Comparison of ENCODE assay signal across 22 mouse cellular contexts in the genomic region with DNA sequence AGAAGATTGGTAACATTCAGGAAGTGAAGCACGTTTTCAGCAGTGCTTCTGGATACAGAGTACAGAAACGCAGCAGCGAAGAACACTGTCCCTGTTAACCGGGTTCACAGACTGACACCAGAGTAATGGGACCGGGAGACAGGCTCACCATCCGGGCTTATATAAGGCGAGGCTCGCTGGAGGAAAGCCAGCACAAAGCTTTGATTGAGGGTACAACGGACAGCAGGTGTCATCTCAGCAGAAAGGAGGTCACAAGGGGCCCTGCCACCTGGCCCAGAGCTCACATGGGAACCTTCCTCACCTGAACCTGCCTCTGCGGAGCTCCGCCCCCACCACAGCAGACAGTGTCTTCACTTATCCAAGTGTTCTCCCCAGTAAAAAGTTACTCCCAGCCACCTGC.
DNase-seq lines count a peak whose midpoint lies in the region; ATAC-seq and TF ChIP-seq lines count a peak whose summit lies in the region.
"Had no signal": no experiment of that assay in that cellular context is flagged by ENCODE, and none has a peak within 500 bp of the region (broad histone marks: within the 10 kb centered on the region; RNA-seq: fewer than 3 reads in every experiment).

No protein-coding gene starts in this region.

- H3K9me3 ChIP-seq in lung, embryonic 16.5 days (ENCODE audit: control insufficient read depth, low read length) = no peaks in the 10 kb centered on the region
- no peaks in the 10 kb centered on the region for H3K9me3 ChIP-seq in midbrain, embryonic 10.5 days (replicated peaks)
- H3K9me3 ChIP-seq: embryonic facial prominence, embryonic 13.5 days; forebrain, embryonic 12.5 days; liver, embryonic 13.5 days; midbrain, embryonic 13.5 days had no signal

- H3K4me3 ChIP-seq in lung, embryonic 16.5 days (ENCODE audit: low read length) = no peak overlapping the region
- H3K4me3 ChIP-seq in thymus, adult 2 months (ENCODE audit: control insufficient read depth, insufficient read depth, low read length) = no peak overlapping the region
- H3K4me3 ChIP-seq in midbrain, embryonic 10.5 days = no peak overlapping the region
- H3K4me3 ChIP-seq: embryonic facial prominence, embryonic 13.5 days; erythroblast, embryonic 14.5 days; forebrain, embryonic 12.5 days; left cerebral cortex, adult 2 months; liver, embryonic 13.5 days; midbrain, embryonic 13.5 days had no signal

- WGBS in lung, embryonic 16.5 days = 79% methylated on average over 11 of the region's 11 CpGs
- 87% methylated on average over 11 of the region's 11 CpGs for WGBS in thymus, adult 2 months
- 90% methylated on average over 11 of the region's 11 CpGs for WGBS in midbrain, embryonic 10.5 days

- peaks cover 17% of the 10 kb centered on the region for H3K36me3 ChIP-seq in lung, embryonic 16.5 days (ENCODE audit: control insufficient read depth, insufficient read depth, low read length)
- H3K36me3 ChIP-seq in thymus, adult 2 months (ENCODE audit: control insufficient read depth, insufficient read depth, low read length) = peaks cover 27% of the 10 kb centered on the region
- H3K36me3 ChIP-seq in midbrain, embryonic 10.5 days = peaks cover 54% of the 10 kb centered on the region

- H3K27ac ChIP-seq in lung, embryonic 16.5 days (ENCODE audit: low read length) = no peak overlapping the region
- no peak overlapping the region for H3K27ac ChIP-seq in thymus, adult 2 months (ENCODE audit: control insufficient read depth, insufficient read depth, low read length)
- H3K27ac ChIP-seq in midbrain, embryonic 10.5 days (replicated peaks) = no peak overlapping the region
- H3K27ac ChIP-seq: embryonic facial prominence, embryonic 13.5 days; forebrain, embryonic 12.5 days; hindbrain, postnatal 0 days; left cerebral cortex, adult 2 months; liver, embryonic 13.5 days; midbrain, embryonic 13.5 days; stomach, postnatal 0 days had no signal

- peaks cover 5% of the 10 kb centered on the region for H3K4me1 ChIP-seq in lung, embryonic 16.5 days (replicated peaks; ENCODE audit: control insufficient read depth, insufficient read depth, low read length)
- H3K4me1 ChIP-seq in thymus, adult 2 months (replicated peaks; ENCODE audit: control insufficient read depth, insufficient read depth, low read length) = peaks cover 11% of the 10 kb centered on the region
- peaks cover 19% of the 10 kb centered on the region for H3K4me1 ChIP-seq in midbrain, embryonic 10.5 days

- H3K9ac ChIP-seq in lung, embryonic 16.5 days (ENCODE audit: low read length) = no peak overlapping the region
- H3K9ac ChIP-seq: embryonic facial prominence, embryonic 13.5 days; forebrain, embryonic 12.5 days; liver, embryonic 13.5 days; midbrain, embryonic 13.5 days had no signal

- H3K27me3 ChIP-seq in lung, embryonic 16.5 days (ENCODE audit: control insufficient read depth, insufficient read depth, low read depth, low read length) = no peaks in the 10 kb centered on the region
- H3K27me3 ChIP-seq in thymus, adult 2 months (ENCODE audit: control insufficient read depth, insufficient read depth, low read length) = no peaks in the 10 kb centered on the region
- H3K27me3 ChIP-seq in midbrain, embryonic 10.5 days (ENCODE audit: low read depth, poor library complexity, severe bottlenecking) = peaks cover 10% of the 10 kb centered on the region
- H3K27me3 ChIP-seq: embryonic facial prominence, embryonic 13.5 days; midbrain, embryonic 13.5 days had no signal

- ATAC-seq in lung, embryonic 16.5 days (ENCODE audit: low read depth) = 0 out of 2 replicates have a peak, but pooled peaks have one; percentile 8
- ATAC-seq: hindbrain, postnatal 0 days; midbrain, embryonic 13.5 days had no signal

- TF ChIP-seq CTCF in thymus, adult 2 months (IDR thresholded peaks at IDR 0.05; ENCODE audit: borderline replicate concordance, control insufficient read depth, extremely low read depth, insufficient read depth, low read length, poor library complexity) = no peak

- no peak for TF ChIP-seq POLR2A in thymus, adult 2 months (IDR thresholded peaks at IDR 0.05; ENCODE audit: control insufficient read depth, extremely low read depth, insufficient read depth, low read length, poor library complexity)

- DNase-seq in lung, postnatal 4 days = no peak
- peak; percentile 46 for DNase-seq in thymus, postnatal 4 days
- no peak for DNase-seq in thymus, adult 2 months
- peak; percentile 77 for DNase-seq in cerebellum, adult 9-11 months
- DNase-seq in frontal cortex, postnatal 10 days (ENCODE audit: low spot score in 2 of 2) = no peak
- DNase-seq in midbrain, embryonic 10.5 days (ENCODE audit: low spot score) = no peak
- DNase-seq: adrenal gland, adult 2 months; embryo, embryonic 11 days; gastrocnemius, postnatal 14 days; heart, adult 11 months; kidney, adult 18-20 months; liver, embryonic 13.5 days; lung, adult 2 months had no signal

- no peak overlapping the region for H3K4me2 ChIP-seq in lung, embryonic 16.5 days (ENCODE audit: low read depth, low read length)
- H3K4me2 ChIP-seq: embryonic facial prominence, embryonic 13.5 days; forebrain, embryonic 12.5 days; heart, embryonic 11.5 days; liver, embryonic 13.5 days; midbrain, embryonic 13.5 days had no signal

Comparison
In these comparisons a context has a peak if more than half of its experiments do, and no peak if none do; other contexts are left out.
1. DNase-seq: peak in thymus, postnatal 4 days (single experiment) and cerebellum, adult 9-11 months (single experiment); none in lung, postnatal 4 days (0 of 2), thymus, adult 2 months (single experiment), frontal cortex, postnatal 10 days (0 of 2) and midbrain, embryonic 10.5 days (single experiment).